Mouse (Mus musculus) kidney, embryonic 14.5 days (tissue): Measurements from ENCODE around the gene Eps15l1. TPM values are rescaled to one million over a fixed set of nuclear protein-coding genes. Genes with fewer than 3 reads are reported as not detected.

Source experiments
- ATAC-seq: fragments of 200-750 bp; cut with Nextera tagmentation; 2 replicates; pipeline ENCODE4 v1.8.0; 2017; ENCODE audit warnings: moderate number of reproducible peaks, mild to moderate bottlenecking, moderate TSS enrichment, moderate library complexity; ENCODE audit not compliant: low FRiP score, low TSS enrichment
- H3K27ac ChIP-seq: fragments of 300-500 bp; sonication (generic); 2 replicates; pipeline ENCODE4 v1.5.1; 2014; ENCODE audit warnings: low read depth, mild to moderate bottlenecking, low read length, moderate library complexity, mixed read lengths
- H3K27me3 ChIP-seq: fragments of 300-500 bp; sonication (generic); 2 replicates; pipeline ENCODE4 v1.6.1; 2014; ENCODE audit warnings: mild to moderate bottlenecking, low read length; ENCODE audit not compliant: control insufficient read depth, insufficient read depth
- H3K36me3 ChIP-seq: fragments of 300-500 bp; sonication (generic); 2 replicates; pipeline ENCODE4 v1.6.1; 2014; ENCODE audit warnings: low read length, mixed read lengths; ENCODE audit not compliant: control insufficient read depth, insufficient read depth
- H3K4me1 ChIP-seq: fragments of 300-500 bp; sonication (generic); 2 replicates; pipeline ENCODE4 v1.6.1; 2014; ENCODE audit warnings: low read length, mixed read lengths; ENCODE audit not compliant: control insufficient read depth, insufficient read depth
- H3K4me2 ChIP-seq: fragments of 300-500 bp; sonication (generic); replicated peaks from 2 replicates; pipeline ENCODE4 v1.6.1; 2014; ENCODE audit warnings: low read depth, mild to moderate bottlenecking, low read length
- H3K4me3 ChIP-seq: fragments of 300-500 bp; sonication (generic); 2 replicates; pipeline ENCODE4 v1.5.1; 2014; ENCODE audit warnings: mild to moderate bottlenecking, low read length
- H3K9ac ChIP-seq: fragments of 300-500 bp; sonication (generic); 2 replicates; pipeline ENCODE4 v1.6.1; 2014; ENCODE audit warnings: low read depth, mild to moderate bottlenecking, low read length, moderate library complexity
- H3K9me3 ChIP-seq: fragments of 300-500 bp; sonication (generic); 2 replicates; pipeline ENCODE4 v1.6.1; 2016; ENCODE audit warnings: low read length; ENCODE audit not compliant: control insufficient read depth
- WGBS: fragments of 180-500 bp; shearing (Covaris S2); extraction: QIAGEN DNeasy Blood & Tissue Kit; methylation state at CpG from one replicate; pipeline ENCODE4 v1.1.7; 2014; 5-methylcytosine and 5-hydroxymethylcytosine counted together
- polyA plus RNA-seq: library from polyadenylated mRNA; unstranded; fragments of >200 nt; fragmentation: Nextera tagmentation; extraction: Ambion mirVana; gene quantifications from 2 replicates; pipeline ENCODE4 v1.2.1, GENCODE M21; 2014

The Eps15l1 gene
- polyA plus RNA-seq, 1 experiment from 2014 or later, result 72.3 TPM

DNA sequence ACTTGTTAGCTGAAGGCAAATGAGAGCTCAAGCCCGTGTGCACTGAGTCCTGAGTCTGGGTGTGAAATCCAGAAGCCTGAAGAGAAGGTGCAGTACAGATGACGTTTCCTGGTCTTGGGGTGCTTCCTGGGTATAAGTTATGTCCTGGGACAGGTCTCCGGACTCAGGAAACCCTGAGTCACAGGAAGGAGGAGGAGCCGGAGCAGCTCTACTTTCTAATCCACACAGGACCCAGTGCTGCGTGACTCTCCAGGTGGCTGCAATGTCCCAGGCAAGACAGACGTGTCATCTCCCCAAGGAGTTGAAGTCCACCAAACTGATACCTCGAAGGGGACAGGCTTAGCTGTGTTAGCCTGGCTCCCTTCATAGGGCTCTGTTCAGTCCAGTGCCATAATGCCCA is 57.8 kb downstream of the Eps15l1 start:
- Histone ChIP-seq H3K4me1 (no peaks in the 10 kb centered on the region), H3K27me3 (no peaks in the 10 kb centered on the region), H3K9ac (no peak overlapping the region), H3K36me3 (peaks cover 78% of the 10 kb centered on the region), H3K27ac (no peak overlapping the region), H3K4me2 (no peak overlapping the region), H3K9me3 (no peaks in the 10 kb centered on the region), H3K4me3 (no peak overlapping the region)
- 70% methylated on average over 7 of the region's 7 CpGs for WGBS
- ATAC-seq, result no peak

DNA sequence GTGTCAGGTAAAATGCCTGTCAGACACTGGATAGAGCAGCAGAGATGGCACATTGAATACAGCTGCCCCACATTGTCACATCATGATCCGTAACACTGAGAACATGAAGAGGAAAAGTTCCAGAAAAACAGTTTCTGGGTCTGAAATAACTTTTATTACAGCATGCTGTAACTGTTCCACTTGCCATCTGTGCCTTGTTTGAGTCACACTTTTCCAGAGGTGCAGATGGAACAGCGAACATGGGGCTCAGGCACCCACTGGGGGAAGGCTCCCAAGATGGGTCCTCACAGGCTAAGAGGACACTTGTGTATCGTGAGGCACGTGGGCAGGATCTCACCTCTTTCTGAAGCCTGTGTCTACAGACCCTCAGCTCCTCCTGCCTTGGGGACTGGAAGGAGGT is 58.5 kb downstream of the Eps15l1 start:
- Histone ChIP-seq H3K9me3 (no peaks in the 10 kb centered on the region), H3K4me3 (no peak overlapping the region), H3K4me1 (no peaks in the 10 kb centered on the region), H3K27ac (no peak overlapping the region), H3K9ac (no peak overlapping the region), H3K36me3 (peaks cover 78% of the 10 kb centered on the region), H3K27me3 (no peaks in the 10 kb centered on the region), H3K4me2 (no peak overlapping the region)
- WGBS, result 91% methylated on average over 4 of the region's 4 CpGs
- no peak for ATAC-seq

DNA sequence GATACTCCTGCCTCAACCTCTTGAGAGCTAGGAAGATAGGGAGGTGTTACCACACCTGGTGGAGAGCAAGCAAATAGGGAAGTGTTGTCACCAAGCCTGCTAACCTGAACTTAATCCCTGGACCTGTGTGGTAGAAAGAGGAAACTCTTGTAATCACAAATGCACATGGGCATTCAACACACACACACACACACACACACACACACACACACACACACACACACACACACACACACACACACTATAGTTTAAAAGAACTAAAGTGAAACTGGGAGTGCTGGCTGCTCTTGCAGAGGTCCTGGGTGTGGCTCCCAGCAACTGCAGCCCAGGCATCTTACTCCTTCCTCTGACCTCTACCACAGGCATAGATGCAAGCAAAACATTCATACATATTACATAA is 61.1 kb downstream of the Eps15l1 start:
- Histone ChIP-seq H3K27ac (no peak overlapping the region), H3K4me1 (no peaks in the 10 kb centered on the region), H3K4me3 (no peak overlapping the region), H3K36me3 (peaks cover 77% of the 10 kb centered on the region), H3K9ac (no peak overlapping the region), H3K4me2 (no peak overlapping the region), H3K27me3 (no peaks in the 10 kb centered on the region), H3K9me3 (no peaks in the 10 kb centered on the region)
- no peak for ATAC-seq

DNA sequence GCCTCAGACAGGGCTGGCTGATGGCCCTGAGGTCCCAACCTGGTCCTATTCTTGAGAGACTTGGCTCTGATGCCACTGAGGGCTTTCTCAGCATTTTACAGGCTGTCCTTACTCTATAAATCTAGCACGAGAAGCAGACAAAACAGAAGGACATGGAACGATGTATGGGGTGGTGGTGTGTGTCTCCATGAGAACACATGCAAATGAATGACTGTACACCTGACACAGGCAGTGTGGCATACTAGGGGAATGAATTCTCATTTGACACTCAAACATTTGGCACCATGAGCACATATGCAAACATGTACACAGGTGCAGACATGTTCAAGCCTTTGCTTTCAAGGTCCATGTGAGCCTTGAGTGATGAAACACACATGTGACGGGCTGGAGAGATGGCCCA is 64.7 kb downstream of the Eps15l1 start:
- peaks cover 51% of the 10 kb centered on the region for H3K36me3 ChIP-seq
- H3K4me3 ChIP-seq, result no peak overlapping the region
- no peak overlapping the region for H3K9ac ChIP-seq
- no peak overlapping the region for H3K27ac ChIP-seq
- no peaks in the 10 kb centered on the region for H3K27me3 ChIP-seq
- no peaks in the 10 kb centered on the region for H3K4me1 ChIP-seq
- H3K4me2 ChIP-seq, result no peak overlapping the region
- H3K9me3 ChIP-seq, result no peaks in the 10 kb centered on the region
- no peak for ATAC-seq
- 88% methylated on average over 3 of the region's 3 CpGs for WGBS

DNA sequence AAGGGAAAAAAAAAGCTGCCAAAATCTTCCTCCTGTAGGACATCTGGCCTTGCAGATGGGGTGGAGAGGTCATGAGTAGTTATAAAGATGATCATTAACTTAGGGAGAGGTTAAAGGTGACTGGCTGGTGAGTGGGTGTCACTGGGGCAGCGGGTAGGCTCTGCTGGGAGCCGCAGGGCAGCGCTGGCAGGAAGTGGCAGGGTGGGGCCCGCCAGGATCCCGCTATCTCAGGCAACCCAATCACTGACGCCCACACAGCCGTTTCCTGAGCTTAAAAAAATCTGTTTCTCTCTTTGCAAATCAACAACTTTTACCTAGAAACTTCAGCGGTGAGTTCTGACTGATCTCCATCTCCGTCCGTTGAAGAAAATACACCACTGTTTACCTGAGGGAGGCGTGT is 67.0 kb downstream of the Eps15l1 start:
- no peaks in the 10 kb centered on the region for H3K27me3 ChIP-seq
- no peak overlapping the region for H3K4me3 ChIP-seq
- ATAC-seq, result no peak
- H3K9me3 ChIP-seq, result no peaks in the 10 kb centered on the region
- no peak overlapping the region for H3K4me2 ChIP-seq
- WGBS, result 45% methylated on average over 11 of the region's 11 CpGs
- H3K4me1 ChIP-seq, result no peaks in the 10 kb centered on the region
- H3K9ac ChIP-seq, result no peak overlapping the region
- peaks cover 44% of the 10 kb centered on the region for H3K36me3 ChIP-seq
- peak overlapping the region; percentile 30; the same call in 1 of the 2 replicates for H3K27ac ChIP-seq

DNA sequence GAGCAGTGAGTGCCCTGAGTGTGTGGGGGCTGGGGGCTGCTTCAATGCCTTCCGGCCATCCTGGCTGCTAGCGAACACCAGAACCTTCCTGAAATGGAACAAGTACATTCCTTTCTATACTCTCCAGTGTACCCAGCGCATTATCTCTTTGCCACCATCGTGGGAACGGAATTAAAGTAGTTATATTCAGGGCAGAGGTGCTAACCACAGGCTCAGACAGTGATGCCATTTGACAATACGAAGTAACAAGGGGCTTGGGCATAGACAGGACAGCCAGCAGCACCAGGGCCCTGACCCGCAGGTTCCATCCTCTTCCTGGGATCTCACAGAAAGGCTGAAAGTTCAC is 67.6 kb downstream of the Eps15l1 start:
- no peaks in the 10 kb centered on the region for H3K4me1 ChIP-seq
- H3K27me3 ChIP-seq, result no peaks in the 10 kb centered on the region
- H3K4me3 ChIP-seq, result no peak overlapping the region
- no peak overlapping the region for H3K4me2 ChIP-seq
- no peak overlapping the region for H3K9ac ChIP-seq
- peak; percentile 3; the same call in 1 of the 2 replicates for ATAC-seq
- 93% methylated on average over 7 of the region's 7 CpGs for WGBS
- peaks cover 38% of the 10 kb centered on the region for H3K36me3 ChIP-seq
- no peaks in the 10 kb centered on the region for H3K9me3 ChIP-seq
- H3K27ac ChIP-seq, result 0 out of 2 replicates have a peak overlapping the region, but pooled peaks have one; percentile 17

DNA sequence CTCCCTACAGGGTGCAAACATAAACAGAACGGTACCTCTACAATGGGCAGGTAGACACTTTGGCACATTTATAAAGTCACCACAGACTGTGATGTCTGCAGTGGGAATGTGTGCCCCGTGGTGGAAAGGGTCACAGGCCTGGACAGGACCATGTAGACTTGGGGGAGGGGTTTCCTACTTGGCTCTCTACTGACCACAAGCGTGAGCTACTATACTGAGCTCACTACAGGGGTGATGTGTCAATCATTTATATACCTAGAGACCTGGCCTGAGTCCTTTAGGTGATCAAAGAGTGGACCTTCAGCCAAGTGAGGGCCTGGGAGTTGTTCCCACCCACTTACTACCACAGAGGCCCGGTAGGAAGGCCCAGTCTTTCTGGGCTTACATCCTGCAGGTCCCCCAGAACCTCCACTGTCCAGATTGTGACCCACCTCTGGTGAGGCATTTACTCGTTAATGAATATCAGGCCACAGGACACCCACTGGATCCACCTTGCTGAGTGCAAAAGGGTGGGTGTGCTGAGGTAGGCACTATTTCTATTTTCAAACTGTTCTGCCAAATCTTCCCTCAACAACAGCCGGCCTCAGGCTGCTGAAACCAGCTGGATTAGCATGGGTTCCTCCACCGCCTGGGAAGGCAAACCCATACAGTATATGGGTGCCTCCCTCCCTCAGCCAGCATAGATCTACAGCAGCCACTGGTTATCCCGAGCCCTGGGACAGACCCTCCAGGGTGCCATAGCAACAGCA is 68.1 kb downstream of the Eps15l1 start:
- no peaks in the 10 kb centered on the region for H3K9me3 ChIP-seq
- ATAC-seq, result peak; percentile 59
- 80% methylated on average over 8 of the region's 8 CpGs for WGBS
- H3K36me3 ChIP-seq, result peaks cover 32% of the 10 kb centered on the region
- no peaks in the 10 kb centered on the region for H3K4me1 ChIP-seq
- no peak overlapping the region for H3K4me3 ChIP-seq
- no peaks in the 10 kb centered on the region for H3K27me3 ChIP-seq
- H3K27ac ChIP-seq, result no peak overlapping the region
- H3K9ac ChIP-seq, result no peak overlapping the region
- H3K4me2 ChIP-seq, result no peak overlapping the region

DNA sequence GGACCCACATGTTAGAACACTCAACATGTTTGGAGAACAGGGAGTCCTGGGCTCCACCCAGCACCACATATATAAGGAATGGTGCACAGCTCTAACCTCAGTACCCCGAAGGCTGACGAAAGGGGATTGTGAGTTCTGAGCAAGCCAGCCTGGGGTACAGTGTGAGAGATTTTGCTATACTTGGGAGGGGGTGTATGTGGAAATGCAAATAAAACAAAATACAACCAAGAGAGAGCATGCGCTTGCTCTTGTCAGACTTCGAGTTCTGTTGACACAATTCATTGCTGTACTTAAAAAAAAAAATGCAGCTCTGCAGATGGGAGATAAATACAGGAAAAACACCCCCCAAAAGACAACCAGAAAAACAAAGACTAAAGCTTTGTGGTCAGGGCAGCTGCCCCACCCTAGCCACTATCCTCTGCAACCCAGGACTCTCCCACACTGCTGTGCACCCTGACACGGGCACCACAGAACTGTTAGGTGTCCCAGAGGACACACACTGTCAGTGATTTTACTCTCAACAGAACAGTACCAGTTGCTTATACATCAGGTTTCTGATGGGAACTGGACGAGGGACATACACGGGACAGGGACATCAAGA is 69.8 kb downstream of the Eps15l1 start:
- H3K9me3 ChIP-seq, result no peaks in the 10 kb centered on the region
- H3K27ac ChIP-seq, result no peak overlapping the region
- 83% methylated on average over 7 of the region's 7 CpGs for WGBS
- H3K4me3 ChIP-seq, result no peak overlapping the region
- H3K9ac ChIP-seq, result no peak overlapping the region
- H3K36me3 ChIP-seq, result peaks cover 22% of the 10 kb centered on the region
- no peak overlapping the region for H3K4me2 ChIP-seq
- ATAC-seq, result no peak
- H3K27me3 ChIP-seq, result no peaks in the 10 kb centered on the region
- no peaks in the 10 kb centered on the region for H3K4me1 ChIP-seq

DNA sequence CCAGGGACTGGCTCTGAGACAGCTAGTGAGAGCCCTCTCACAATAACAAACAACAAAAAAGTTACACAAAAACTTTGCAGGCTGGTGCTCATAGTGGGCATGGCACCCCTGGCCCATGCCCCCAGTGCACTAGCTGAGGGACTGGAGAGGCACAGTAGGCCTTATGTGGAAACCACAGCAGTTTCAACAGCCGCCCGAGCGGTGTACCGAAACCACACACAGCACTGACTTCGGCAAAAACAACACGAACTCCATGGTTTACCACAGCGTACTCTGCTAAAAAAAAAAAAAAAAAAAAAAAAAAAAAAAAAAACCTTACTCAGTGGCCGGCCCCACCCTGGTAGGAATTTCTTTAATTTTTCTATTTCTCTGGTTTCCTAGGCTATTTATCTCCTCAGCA is 70.5 kb downstream of the Eps15l1 start:
- ATAC-seq, result no peak
- Histone ChIP-seq H3K9me3 (no peaks in the 10 kb centered on the region), H3K27ac (no peak overlapping the region), H3K4me3 (no peak overlapping the region), H3K36me3 (peaks cover 18% of the 10 kb centered on the region), H3K4me1 (no peaks in the 10 kb centered on the region), H3K4me2 (no peak overlapping the region), H3K9ac (no peak overlapping the region), H3K27me3 (no peaks in the 10 kb centered on the region)
- WGBS, result 91% methylated on average over 8 of the region's 8 CpGs
